Mouse (Mus musculus): ENCODE data around the gene Zfp143. TPM values are rescaled to one million over a fixed set of nuclear protein-coding genes. Genes with fewer than 3 reads are reported as not detected.

Zfp143 gene
- 28.6 TPM for polyA plus RNA-seq (2017; shearing (Covaris generic))

GRCm38 (mm10) chr7:110061199-110061751 lies at the start of gene Zfp143:
Gene Zfp143, plus strand, starts transcription at chr7:110061217.

DNA sequence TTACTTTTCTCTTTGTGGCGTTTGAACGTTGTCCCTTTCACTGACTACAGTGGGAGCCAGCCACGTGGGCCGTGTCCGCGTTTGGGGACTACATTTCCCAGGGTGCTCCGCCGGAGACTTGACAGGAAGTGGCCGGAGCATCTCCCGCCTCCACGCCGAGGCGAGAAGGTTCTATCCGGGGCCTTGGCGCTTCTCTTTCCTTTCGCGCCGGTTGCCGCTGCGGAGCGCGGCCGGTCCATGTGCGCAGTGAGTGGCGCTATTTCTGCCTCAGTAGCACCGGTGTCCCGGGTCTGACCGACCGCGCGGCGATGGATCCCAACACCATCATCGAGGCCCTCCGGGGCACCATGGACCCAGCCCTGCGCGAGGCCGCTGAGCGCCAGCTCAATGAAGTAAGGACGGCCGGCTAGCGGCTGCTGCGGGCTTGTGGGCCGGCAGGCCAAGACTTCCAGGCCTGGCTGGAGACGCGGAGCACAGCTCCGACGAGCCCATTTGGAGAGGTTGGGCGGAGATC lies 42.8 kb upstream of the Zfp143 start, which contains the start of gene Ipo7:
Gene Ipo7 (plus strand): TSS at position 158 of the 514 bp plus-strand sequence.

GRCm38 (mm10) chr7:110121516-110122288 lies 60.7 kb downstream of the Zfp143 start, which contains the start of gene Wee1:
Gene Wee1, plus strand, starts transcription at chr7:110122046.

Other genes with a start within 250 kb of the Zfp143 start
- not detected for gene Scube2, start 195.5 kb upstream of the Zfp143 start, polyA plus RNA-seq (2017; shearing (Covaris generic))
- 17.7 TPM for gene Dennd5a, start 100.7 kb upstream of the Zfp143 start, polyA plus RNA-seq (2017; shearing (Covaris generic))
- 48.2 TPM for gene Tmem41b, start 74.3 kb upstream of the Zfp143 start, polyA plus RNA-seq (2017; shearing (Covaris generic))
- 35.2 TPM for gene Ipo7, start 42.9 kb upstream of the Zfp143 start, polyA plus RNA-seq (2017; shearing (Covaris generic))
- gene Wee1, start 60.8 kb downstream of the Zfp143 start, polyA plus RNA-seq (2017; shearing (Covaris generic)) = 0.36 TPM
- 11.1 TPM for gene Swap70, start 160.5 kb downstream of the Zfp143 start, polyA plus RNA-seq (2017; shearing (Covaris generic))